Mouse (Mus musculus) neural tube, embryonic 11.5 days (tissue): ENCODE results near the gene Adamts7. TPM values are rescaled to one million over a fixed set of nuclear protein-coding genes. Genes with fewer than 3 reads are reported as not detected.

Experiments
- ATAC-seq: fragments of 200-750 bp; cut with Nextera tagmentation; 2 replicates; pipeline ENCODE4 v1.8.0; 2017; ENCODE audit warnings: moderate number of reproducible peaks, mild to moderate bottlenecking, moderate TSS enrichment, moderate library complexity; ENCODE audit not compliant: insufficient read depth, low FRiP score, low TSS enrichment
- DNase-seq: peaks from one replicate; pipeline ENCODE4 v3.0.0-alpha.2; 2015; ENCODE audit warnings: low spot score
- H3K27ac ChIP-seq: fragments of 300-500 bp; sonication (generic); 2 replicates; pipeline ENCODE4 v1.5.1; 2014; ENCODE audit warnings: low read depth, mild to moderate bottlenecking, low read length
- H3K27me3 ChIP-seq: fragments of 300-500 bp; sonication (generic); 2 replicates; pipeline ENCODE4 v1.6.1; 2014; ENCODE audit warnings: mild to moderate bottlenecking, low read length, mixed read lengths; ENCODE audit not compliant: control insufficient read depth, insufficient read depth
- H3K36me3 ChIP-seq: fragments of 300-500 bp; sonication (generic); 2 replicates; pipeline ENCODE4 v1.6.1; 2014; ENCODE audit warnings: mild to moderate bottlenecking, low read length, moderate library complexity, mixed read lengths; ENCODE audit not compliant: control insufficient read depth, insufficient read depth
- H3K4me1 ChIP-seq: fragments of 300-500 bp; sonication (generic); 2 replicates; pipeline ENCODE4 v1.6.1; 2014; ENCODE audit warnings: low read length, mixed read lengths; ENCODE audit not compliant: control insufficient read depth, insufficient read depth
- H3K4me2 ChIP-seq: fragments of 300-500 bp; sonication (generic); 2 replicates; pipeline ENCODE4 v1.6.1; 2014; ENCODE audit warnings: low read depth, mild to moderate bottlenecking, moderate library complexity
- H3K4me3 ChIP-seq: fragments of 300-500 bp; sonication (generic); 2 replicates; pipeline ENCODE4 v1.5.1; 2014; ENCODE audit warnings: low read depth, low read length
- H3K9ac ChIP-seq: fragments of 300-500 bp; sonication (generic); 2 replicates; pipeline ENCODE4 v1.6.1; 2014; ENCODE audit warnings: mild to moderate bottlenecking, low read length
- H3K9me3 ChIP-seq: fragments of 300-500 bp; sonication (generic); 2 replicates; pipeline ENCODE4 v1.6.1; 2016; ENCODE audit warnings: low read length; ENCODE audit not compliant: control insufficient read depth
- WGBS: fragments of 180-500 bp; shearing (Covaris S2); extraction: QIAGEN DNeasy Blood & Tissue Kit; methylation state at CpG from one replicate; pipeline ENCODE4 v1.1.7; 2014; 5-methylcytosine and 5-hydroxymethylcytosine counted together
- polyA plus RNA-seq: library from polyadenylated mRNA; unstranded; fragments of >200 nt; fragmentation: Nextera tagmentation; extraction: Ambion mirVana; gene quantifications from 2 replicates; pipeline ENCODE4 v1.2.1, GENCODE M21; 2014

Adamts7 gene
- polyA plus RNA-seq, 1 experiment from 2014 or later: 15.5 TPM

DNA sequence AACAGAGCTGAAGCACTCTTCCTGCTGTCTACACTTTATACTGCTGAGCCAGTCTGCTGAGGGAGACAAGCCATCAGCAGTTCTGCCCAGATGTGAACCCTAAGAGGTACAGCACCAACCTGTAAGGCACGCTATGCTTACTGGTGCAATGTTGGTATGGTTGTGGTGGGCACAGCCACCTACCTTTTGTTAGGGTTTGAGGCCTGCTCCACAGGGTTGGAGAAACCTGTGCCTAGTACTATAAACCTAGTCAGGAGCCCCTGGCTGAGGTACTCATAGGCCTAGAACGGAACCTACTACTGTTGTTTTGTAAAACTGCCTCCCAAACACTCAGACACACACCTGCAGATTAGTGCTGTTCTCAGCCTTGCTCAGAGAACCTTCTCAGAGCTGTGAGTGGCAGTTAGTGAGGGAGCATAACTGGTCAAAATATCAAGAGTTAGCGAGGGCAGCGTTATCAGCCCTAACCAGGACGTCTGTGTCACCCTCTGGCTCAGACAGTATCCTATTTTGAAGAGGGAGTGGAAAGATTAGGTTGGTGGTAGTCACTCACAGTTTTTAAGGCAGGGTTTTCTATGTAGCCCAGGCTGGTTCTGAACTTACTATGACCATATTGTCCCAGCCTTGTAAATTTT, 87.4 kb downstream of the Adamts7 start:
- WGBS: 91% methylated on average over 5 of the region's 5 CpGs
- H3K36me3 ChIP-seq: no peaks in the 10 kb centered on the region
- no peaks in the 10 kb centered on the region for H3K9me3 ChIP-seq
- H3K4me2 ChIP-seq: no peak overlapping the region
- no peak overlapping the region for H3K4me3 ChIP-seq
- ATAC-seq (no peak), DNase-seq (no peak)
- no peaks in the 10 kb centered on the region for H3K27me3 ChIP-seq
- H3K27ac ChIP-seq: no peak overlapping the region
- H3K4me1 ChIP-seq: no peaks in the 10 kb centered on the region
- H3K9ac ChIP-seq: no peak overlapping the region

DNA sequence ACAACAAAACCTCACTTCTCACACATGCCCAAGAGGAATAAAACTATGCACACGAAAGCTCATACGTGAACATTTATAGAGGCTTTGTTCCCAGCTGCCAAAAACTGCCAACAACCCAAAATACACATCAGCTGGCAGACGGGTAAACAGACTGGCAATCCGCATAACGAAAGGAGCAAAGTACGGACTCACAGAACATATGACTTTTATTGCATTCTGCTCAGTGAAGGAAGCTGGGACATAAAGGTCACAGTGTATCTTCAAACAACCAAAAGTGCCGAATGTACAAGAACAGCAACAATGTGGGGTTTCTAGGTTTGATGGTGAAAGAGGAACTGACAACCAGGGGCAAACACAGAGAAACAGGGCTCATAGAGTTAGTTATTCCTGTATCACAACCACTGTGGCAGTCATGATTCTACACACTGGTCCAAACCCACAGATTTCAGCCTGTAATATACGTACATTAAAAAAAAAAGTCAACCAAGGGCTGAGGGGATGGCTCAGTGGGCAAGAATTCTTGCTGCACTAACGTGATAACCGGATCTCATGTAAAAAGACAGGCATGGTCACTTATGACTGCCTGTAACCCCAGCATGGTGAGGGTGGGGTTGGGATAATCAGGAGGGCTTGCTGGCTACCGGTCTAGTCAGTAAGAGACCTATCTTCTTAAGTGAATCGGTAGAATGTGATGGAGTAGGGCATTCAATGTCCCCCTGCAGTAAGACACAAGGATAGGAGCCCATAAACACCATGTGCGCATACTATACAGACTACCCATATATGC, 88.3 kb downstream of the Adamts7 start:
- H3K9ac ChIP-seq: no peak overlapping the region
- H3K27me3 ChIP-seq: no peaks in the 10 kb centered on the region
- H3K27ac ChIP-seq: no peak overlapping the region
- DNase-seq: no peak
- no peak for ATAC-seq
- no peak overlapping the region for H3K4me2 ChIP-seq
- H3K36me3 ChIP-seq: no peaks in the 10 kb centered on the region
- H3K4me1 ChIP-seq: no peaks in the 10 kb centered on the region
- H3K9me3 ChIP-seq: no peaks in the 10 kb centered on the region
- no peak overlapping the region for H3K4me3 ChIP-seq
- 90% methylated on average over 13 of the region's 13 CpGs for WGBS

DNA sequence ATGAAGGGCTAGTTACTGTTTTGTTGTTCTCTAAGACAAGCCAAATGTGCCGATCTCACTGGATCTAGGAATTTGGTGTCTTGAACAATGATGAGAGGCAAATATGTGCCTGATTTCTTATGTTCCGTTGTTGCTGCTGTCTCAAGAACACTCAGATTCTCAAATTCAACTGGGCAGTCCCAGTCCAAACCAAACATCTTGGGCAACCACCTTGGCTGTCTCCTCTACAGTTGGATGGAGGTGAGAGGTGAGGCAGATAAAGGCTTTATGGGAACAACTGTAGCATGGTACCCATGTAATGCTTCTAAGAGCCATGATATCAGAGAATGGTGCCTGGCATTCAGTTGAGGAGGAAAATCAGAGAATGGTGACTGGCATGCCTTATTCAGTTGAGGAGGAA, 90.3 kb downstream of the Adamts7 start:
- Histone ChIP-seq H3K27ac (no peak overlapping the region), H3K4me2 (no peak overlapping the region), H3K9ac (no peak overlapping the region), H3K9me3 (no peaks in the 10 kb centered on the region), H3K4me3 (no peak overlapping the region), H3K4me1 (no peaks in the 10 kb centered on the region), H3K36me3 (no peaks in the 10 kb centered on the region), H3K27me3 (no peaks in the 10 kb centered on the region)
- DNase-seq (no peak), ATAC-seq (no peak)
- 87% methylated on average over 2 of the region's 2 CpGs for WGBS

DNA sequence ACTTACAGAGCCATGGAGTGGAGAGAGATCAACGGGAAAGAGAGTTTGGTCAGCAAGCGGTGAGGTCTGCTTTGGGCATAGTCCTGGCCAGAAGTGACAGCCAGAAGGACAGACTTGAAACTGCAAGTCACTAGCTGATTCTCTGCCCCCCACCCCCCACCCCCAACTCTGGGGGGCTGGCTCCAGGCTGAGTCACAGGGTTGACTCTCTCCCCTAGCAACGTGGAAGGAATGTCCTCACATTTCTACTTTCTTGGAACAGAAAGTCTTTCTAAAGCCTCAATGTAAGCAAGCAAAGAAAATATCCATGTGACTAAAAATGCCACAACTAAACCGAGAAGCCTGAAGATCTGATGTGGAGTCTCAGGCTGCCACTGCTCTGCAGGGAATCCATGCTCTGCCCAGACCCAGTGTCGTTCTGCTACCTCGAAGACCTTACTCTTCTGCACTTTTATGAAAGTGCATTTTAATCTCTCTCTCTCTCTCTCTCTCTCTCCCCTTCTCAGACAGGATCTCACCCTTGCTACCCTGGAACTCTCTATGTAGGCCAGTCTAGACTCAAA, 93.1 kb downstream of the Adamts7 start:
- Histone ChIP-seq H3K4me1 (no peaks in the 10 kb centered on the region), H3K36me3 (no peaks in the 10 kb centered on the region), H3K4me3 (no peak overlapping the region), H3K9me3 (no peaks in the 10 kb centered on the region), H3K9ac (no peak overlapping the region), H3K27ac (no peak overlapping the region), H3K4me2 (no peak overlapping the region), H3K27me3 (no peaks in the 10 kb centered on the region)
- WGBS: 69% methylated on average over 6 of the region's 6 CpGs
- DNase-seq (no peak), ATAC-seq (no peak)

DNA sequence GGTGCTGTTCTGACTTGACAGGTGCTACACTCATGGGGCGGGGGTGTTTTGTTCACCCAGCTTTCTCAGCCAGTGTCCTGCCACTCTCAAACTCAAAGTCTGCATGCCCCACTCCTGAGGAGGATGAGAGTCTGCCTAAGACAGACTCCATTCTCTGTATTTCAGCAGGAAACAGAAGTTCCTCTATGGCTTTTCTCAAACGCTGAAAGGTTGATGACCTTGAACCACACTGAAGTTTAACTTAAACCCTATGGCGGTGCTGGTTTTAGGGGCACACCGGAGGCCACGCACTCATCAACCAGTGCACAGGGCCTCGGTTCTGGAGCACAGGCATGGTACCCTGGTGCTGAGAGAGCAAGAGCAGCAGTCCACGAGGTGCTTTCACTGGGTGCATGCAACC, 94.4 kb downstream of the Adamts7 start:
- H3K27ac ChIP-seq: no peak overlapping the region
- no peak overlapping the region for H3K4me3 ChIP-seq
- H3K27me3 ChIP-seq: no peaks in the 10 kb centered on the region
- DNase-seq (no peak), ATAC-seq (no peak)
- no peaks in the 10 kb centered on the region for H3K36me3 ChIP-seq
- no peaks in the 10 kb centered on the region for H3K4me1 ChIP-seq
- 77% methylated on average over 7 of the region's 7 CpGs for WGBS
- H3K9me3 ChIP-seq: no peaks in the 10 kb centered on the region
- no peak overlapping the region for H3K4me2 ChIP-seq
- H3K9ac ChIP-seq: no peak overlapping the region

Other genes starting within 250 kb of the Adamts7 start
- gene Ctsh, start 108.9 kb upstream of the Adamts7 start, polyA plus RNA-seq: 7.2 and 12.8 TPM in 2 replicates
- 502 and 508 TPM in 2 replicates for gene Morf4l1, start 48.3 kb upstream of the Adamts7 start, polyA plus RNA-seq
- gene Tbc1d2b, start 107.7 kb downstream of the Adamts7 start, polyA plus RNA-seq: 10.7 and 11.5 TPM in 2 replicates